Mouse (Mus musculus) embryonic facial prominence, embryonic 12.5 days (tissue): ENCODE results near the gene Islr2. TPM values are rescaled to one million over a fixed set of nuclear protein-coding genes. Genes with fewer than 3 reads are reported as not detected.
"Not testable (repeated sequence)": the region's sequence is repeated elsewhere in the genome, so short reads cannot be mapped to it uniquely, and the experiment has no call there.

ENCODE experiments used
- ATAC-seq: fragments of 200-750 bp; cut with Nextera tagmentation; 2 replicates; pipeline ENCODE4 v1.8.0; 2017; ENCODE audit not compliant: insufficient number of reproducible peaks, insufficient read depth, low FRiP score, low TSS enrichment
- H3K27ac ChIP-seq: fragments of 300-500 bp; sonication (generic); 2 replicates; pipeline ENCODE4 v1.5.1; 2016; ENCODE audit warnings: mild to moderate bottlenecking
- H3K27me3 ChIP-seq: fragments of 300-500 bp; sonication (generic); 2 replicates; pipeline ENCODE4 v1.6.1; 2016; ENCODE audit warnings: mild to moderate bottlenecking, moderate library complexity
- H3K36me3 ChIP-seq: fragments of 300-500 bp; sonication (generic); 2 replicates; pipeline ENCODE4 v1.6.1; 2016; ENCODE audit warnings: mild to moderate bottlenecking
- H3K4me1 ChIP-seq: fragments of 300-500 bp; sonication (generic); 2 replicates; pipeline ENCODE4 v1.6.1; 2016
- H3K4me2 ChIP-seq: fragments of 300-500 bp; sonication (generic); replicated peaks from 2 replicates; pipeline ENCODE4 v1.6.1; 2016; ENCODE audit warnings: mild to moderate bottlenecking, moderate library complexity
- H3K4me3 ChIP-seq: fragments of 300-500 bp; sonication (generic); 2 replicates; pipeline ENCODE4 v1.5.1; 2016; ENCODE audit warnings: mild to moderate bottlenecking
- H3K9ac ChIP-seq: fragments of 300-500 bp; sonication (generic); 2 replicates; pipeline ENCODE4 v1.6.1; 2016; ENCODE audit warnings: mild to moderate bottlenecking, moderate library complexity
- H3K9me3 ChIP-seq: fragments of 300-500 bp; sonication (generic); 2 replicates; pipeline ENCODE4 v1.6.1; 2016; ENCODE audit warnings: mild to moderate bottlenecking, moderate library complexity
- WGBS: fragments of 180-500 bp; shearing (Covaris S2); methylation state at CpG from one replicate; pipeline ENCODE4 v1.1.7; 2016; 5-methylcytosine and 5-hydroxymethylcytosine counted together
- polyA plus RNA-seq: library from polyadenylated mRNA; unstranded; fragments of >200 nt; fragmentation: Nextera tagmentation; extraction: Ambion mirVana; gene quantifications from 2 replicates; pipeline ENCODE4 v1.2.1, GENCODE M21; 2016

The Islr2 gene
- polyA plus RNA-seq, result 5.3 and 7.3 TPM in 2 replicates

GRCm38 (mm10) chr9:58203516-58204447 is at the start of gene Islr2, which contains the start of gene Islr:
Gene Islr2, minus strand, starts transcription at chr9:58204319.
Gene Islr, minus strand, starts transcription at chr9:58204306.
- no peaks in the 10 kb centered on the region for H3K9me3 ChIP-seq
- peak within 1 kb of the TSS; percentile 55; the same call in 1 of the 2 replicates for H3K27ac ChIP-seq
- H3K27me3 ChIP-seq, result peaks cover 53% of the 10 kb centered on the region
- H3K4me3 ChIP-seq, result peak within 1 kb of the TSS; percentile 30
- 3% methylated on average over 42 of the region's 42 CpGs for WGBS
- H3K36me3 ChIP-seq, result no peaks in the 10 kb centered on the region
- ATAC-seq, result peak; percentile 72; the same call in 1 of the 2 replicates
- H3K9ac ChIP-seq, result 0 out of 2 replicates have a peak within 1 kb of the TSS, but pooled peaks have one; percentile 20
- peak within 1 kb of the TSS; percentile 51 for H3K4me2 ChIP-seq
- peaks cover 43% of the 10 kb centered on the region for H3K4me1 ChIP-seq

- H3K4me1 ChIP-seq, H3K9me3 ChIP-seq, H3K27me3 ChIP-seq, ATAC-seq: not testable (repeated sequence)
- 67% methylated on average over 5 of the region's 5 CpGs for WGBS
- Histone ChIP-seq H3K36me3 (peaks cover 29% of the 10 kb centered on the region), H3K4me3 (peak overlapping the region; percentile 78), H3K4me2 (peak overlapping the region; percentile 69), H3K27ac (peak overlapping the region; percentile 77), H3K9ac (peak overlapping the region; percentile 82)
Observed at GRCm38 (mm10) chr9:58253805-58254122, 49.6 kb upstream of the Islr2 start.

DNA sequence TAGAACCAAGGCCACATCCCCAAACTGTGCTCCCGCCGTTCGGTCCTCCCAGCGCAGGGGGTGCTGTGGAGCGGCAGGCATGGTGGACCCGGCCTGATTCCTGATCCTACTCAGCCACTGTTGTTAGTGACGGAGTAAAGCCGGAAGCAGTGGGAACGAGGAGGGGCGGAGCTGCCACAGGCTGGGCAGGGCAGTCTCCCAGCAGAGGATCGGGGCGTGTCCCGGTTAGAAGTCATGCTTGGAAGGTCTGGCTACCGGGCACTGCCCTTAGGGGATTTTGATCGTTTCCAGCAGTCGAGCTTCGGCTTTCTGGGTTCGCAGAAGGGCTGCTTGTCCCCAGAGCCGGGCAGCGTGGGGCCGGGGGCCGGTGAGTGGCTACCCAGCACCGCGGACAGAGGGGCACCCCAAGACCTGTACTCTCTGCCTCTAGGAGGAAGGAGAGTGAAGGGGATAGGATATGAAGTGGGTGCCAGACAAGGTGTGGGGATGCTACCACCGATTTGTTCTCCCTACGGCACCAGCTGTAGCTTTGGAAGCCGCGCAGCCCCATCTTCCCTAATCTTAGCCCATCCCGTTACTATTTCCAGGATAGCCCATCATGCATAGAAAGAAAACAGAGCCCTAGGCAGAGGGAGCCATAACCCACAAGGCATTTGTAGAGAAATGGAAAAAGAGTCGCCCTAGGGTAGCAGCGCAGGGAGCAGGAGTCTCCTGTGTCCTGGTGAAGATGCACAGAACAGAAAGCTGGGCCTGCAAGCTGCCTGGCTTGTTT is 49.1 kb upstream of the Islr2 start, which contains the start of gene Stoml1:
Gene Stoml1 (plus strand): TSS at position 132 of the 772 bp plus-strand sequence.
- Histone ChIP-seq H3K27ac (peak within 1 kb of the TSS; percentile 77), H3K36me3 (peaks cover 24% of the 10 kb centered on the region), H3K9me3 (no peaks in the 10 kb centered on the region), H3K4me3 (peak within 1 kb of the TSS; percentile 78), H3K9ac (peak within 1 kb of the TSS; percentile 82), H3K4me2 (peak within 1 kb of the TSS; percentile 69), H3K27me3 (no peaks in the 10 kb centered on the region), H3K4me1 (peaks cover 10% of the 10 kb centered on the region; the same call in 1 of the 2 replicates)
- peak; percentile 86 for ATAC-seq
- WGBS, result under 1% methylated on average over 31 of the region's 31 CpGs

DNA sequence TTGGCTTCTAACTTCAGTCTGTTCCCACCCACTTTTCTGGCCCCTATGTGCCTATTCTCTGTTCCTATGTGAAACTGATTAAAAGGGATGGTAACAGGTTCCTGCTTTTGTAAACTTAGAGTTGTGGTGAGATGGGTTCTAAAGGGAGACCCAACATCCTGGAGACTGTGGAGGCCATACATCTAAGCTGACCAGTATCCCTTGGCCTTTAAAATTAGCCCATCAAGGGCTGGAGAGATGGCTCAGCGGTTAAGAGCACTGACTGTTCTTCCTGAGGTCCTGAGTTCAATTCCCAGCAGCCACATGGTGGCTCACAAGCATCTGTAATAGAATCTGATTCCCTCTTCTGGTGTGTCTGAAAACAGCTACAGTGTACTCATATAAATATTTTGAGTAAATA is 46.6 kb upstream of the Islr2 start:
- 82% methylated on average over 1 of the region's 1 CpGs for WGBS
- peaks cover 21% of the 10 kb centered on the region for H3K4me1 ChIP-seq

DNA sequence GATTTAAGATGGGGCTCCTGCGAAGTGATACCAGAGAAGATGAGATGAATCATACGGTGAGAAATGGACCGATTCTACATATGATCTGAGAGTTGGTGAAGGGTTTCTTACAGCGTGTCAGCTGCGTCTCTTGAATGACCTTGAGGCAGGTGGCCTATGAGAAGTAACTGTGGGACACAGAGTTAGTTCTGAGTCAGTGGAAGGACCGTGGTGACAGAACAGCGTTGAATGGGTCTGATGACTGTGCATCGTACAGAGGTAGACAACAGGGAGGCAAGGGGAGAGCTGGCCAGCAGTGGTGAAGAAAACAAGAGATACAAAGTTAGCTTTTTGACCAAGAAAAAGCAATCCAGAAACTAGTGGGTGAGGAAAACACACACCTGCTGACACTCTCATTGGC is 46.2 kb upstream of the Islr2 start:
- ATAC-seq, result no peak
- 78% methylated on average over 8 of the region's 8 CpGs for WGBS
- Histone ChIP-seq H3K27ac (peak overlapping the region; percentile 91), H3K4me1 (peaks cover 21% of the 10 kb centered on the region), H3K27me3 (no peaks in the 10 kb centered on the region), H3K4me2 (peak overlapping the region; percentile 78), H3K4me3 (no peak overlapping the region), H3K9me3 (no peaks in the 10 kb centered on the region), H3K9ac (0 out of 2 replicates have a peak overlapping the region, but pooled peaks have one; percentile 66), H3K36me3 (no peaks in the 10 kb centered on the region)

More for the DNA sequence above, 46.6 kb upstream of the Islr2 start:
- not testable (repeated sequence) for H3K36me3 ChIP-seq, H3K4me2 ChIP-seq, H3K27me3 ChIP-seq, H3K4me3 ChIP-seq, H3K9me3 ChIP-seq, H3K9ac ChIP-seq, ATAC-seq
- 0 out of 2 replicates have a peak overlapping the region, but pooled peaks have one; percentile 91 for H3K27ac ChIP-seq

GRCm38 (mm10) chr9:58249592-58250192 is 45.6 kb upstream of the Islr2 start, which contains the start of gene Pml:
Gene Pml, minus strand, starts transcription at chr9:58249786.
- peaks cover 18% of the 10 kb centered on the region for H3K4me1 ChIP-seq
- H3K4me3 ChIP-seq, result peak within 1 kb of the TSS; percentile 57
- peak; percentile 64; the same call in 1 of the 2 replicates for ATAC-seq
- WGBS, result under 1% methylated on average over 16 of the region's 16 CpGs
- H3K27me3 ChIP-seq, result no peaks in the 10 kb centered on the region
- H3K36me3 ChIP-seq, result no peaks in the 10 kb centered on the region
- H3K9me3 ChIP-seq, result no peaks in the 10 kb centered on the region
- H3K4me2 ChIP-seq, result peak within 1 kb of the TSS; percentile 78
- H3K27ac ChIP-seq, result peak within 1 kb of the TSS; percentile 91
- H3K9ac ChIP-seq, result peak within 1 kb of the TSS; percentile 66

- ATAC-seq, result no peak
- Histone ChIP-seq H3K4me1 (peaks cover 18% of the 10 kb centered on the region), H3K27me3 (no peaks in the 10 kb centered on the region), H3K4me2 (peak overlapping the region; percentile 78), H3K27ac (peak overlapping the region; percentile 91), H3K9ac (peak overlapping the region; percentile 66), H3K36me3 (no peaks in the 10 kb centered on the region), H3K9me3 (no peaks in the 10 kb centered on the region), H3K4me3 (peak overlapping the region; percentile 57)
- WGBS, result 38% methylated on average over 7 of the region's 7 CpGs
Observed at GRCm38 (mm10) chr9:58248746-58249413, 44.8 kb upstream of the Islr2 start.

DNA sequence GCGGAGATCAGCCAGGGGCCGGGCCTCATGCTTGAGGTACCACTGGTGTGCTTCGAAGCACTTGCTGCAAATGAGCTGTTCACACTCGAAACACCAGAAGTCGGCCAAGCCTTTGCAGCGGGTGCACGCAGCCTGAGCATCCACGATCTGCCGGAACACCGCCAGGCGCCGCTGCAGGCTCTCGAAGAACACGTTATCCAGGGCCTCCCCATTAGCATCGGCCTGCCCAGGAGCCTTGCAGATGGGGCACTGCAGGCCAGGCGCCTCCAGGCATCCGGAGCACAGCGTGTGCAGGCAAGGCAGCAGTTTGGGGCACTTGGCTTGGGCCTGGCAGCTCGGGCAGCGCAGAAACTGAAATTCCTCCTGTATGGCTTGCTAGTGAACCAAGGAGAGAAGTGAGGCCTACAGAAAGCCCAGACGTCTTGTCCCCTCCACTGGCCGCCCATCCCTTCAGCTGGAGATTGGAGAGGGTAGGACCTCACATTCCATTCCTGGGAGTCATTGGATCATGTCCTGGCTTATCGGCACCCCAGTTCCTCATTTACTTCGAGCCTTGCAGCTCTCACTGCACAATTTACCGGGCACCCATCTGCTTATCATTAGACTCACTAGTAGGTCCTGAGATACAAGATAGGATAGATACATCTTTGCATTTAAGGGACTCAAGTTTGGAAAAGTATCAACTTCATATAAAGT is 43.1 kb upstream of the Islr2 start:
- WGBS, result 11% methylated on average over 25 of the region's 25 CpGs
- peak overlapping the region; percentile 54; the same call in 1 of the 2 replicates for H3K27ac ChIP-seq

DNA sequence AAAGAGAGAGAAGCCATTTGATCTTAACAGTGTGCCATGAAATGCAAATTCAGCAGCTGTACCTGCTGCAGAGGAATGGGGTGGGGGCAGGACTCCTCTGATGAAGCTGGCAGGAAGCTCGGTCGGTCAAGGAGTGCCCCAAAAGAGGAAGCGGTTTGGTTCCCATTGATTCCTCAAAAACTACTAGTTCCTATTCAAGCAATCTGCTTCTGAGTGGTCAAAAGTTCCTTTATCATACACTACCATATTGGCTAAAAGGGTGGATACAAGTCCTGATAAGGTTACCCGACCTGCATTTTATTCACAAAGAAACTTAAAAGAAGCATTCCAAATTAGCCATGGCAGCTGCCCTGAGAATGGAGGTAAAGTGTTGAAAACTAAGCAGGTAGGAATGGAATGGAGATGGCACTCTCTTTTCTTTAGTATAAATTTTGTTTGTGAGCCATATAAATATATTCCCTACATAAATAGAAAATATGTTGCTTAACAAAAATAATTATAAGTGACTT is 42.0 kb upstream of the Islr2 start:
- WGBS, result 71% methylated on average over 4 of the region's 4 CpGs
- H3K27me3 ChIP-seq, result no peaks in the 10 kb centered on the region

More for the DNA sequence above, 43.1 kb upstream of the Islr2 start:
- Histone ChIP-seq H3K36me3 (no peaks in the 10 kb centered on the region), H3K4me1 (peaks cover 25% of the 10 kb centered on the region), H3K4me3 (peak overlapping the region; percentile 29), H3K27me3 (no peaks in the 10 kb centered on the region), H3K9me3 (no peaks in the 10 kb centered on the region), H3K9ac (peak overlapping the region; percentile 60), H3K4me2 (peak overlapping the region; percentile 55)
- ATAC-seq, result no peak; the same call in 1 of the 2 replicates

DNA sequence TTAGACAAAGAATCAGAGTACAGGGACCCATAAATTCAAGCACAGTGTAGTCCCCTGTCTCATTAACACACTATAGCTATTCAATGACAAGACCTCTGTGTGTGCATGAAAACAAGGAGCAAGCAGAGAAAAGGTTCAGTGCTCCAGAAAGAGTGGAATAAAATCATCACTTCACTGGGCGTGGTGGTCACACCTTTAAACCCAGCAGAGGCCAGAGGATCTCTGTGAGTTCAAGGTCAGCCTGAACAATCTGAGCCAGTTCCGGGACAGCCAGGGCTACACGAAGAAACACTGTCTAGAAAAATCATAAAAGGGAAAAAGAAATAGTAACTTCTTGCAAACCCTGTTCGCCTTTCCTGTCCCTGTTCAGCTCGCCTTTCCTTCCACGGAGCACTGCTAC is 39.6 kb upstream of the Islr2 start:
- H3K9ac ChIP-seq, result no peak overlapping the region
- H3K4me3 ChIP-seq, result no peak overlapping the region
- ATAC-seq, result no peak
- WGBS, result 84% methylated on average over 6 of the region's 6 CpGs
- no peaks in the 10 kb centered on the region for H3K36me3 ChIP-seq
- no peak overlapping the region for H3K4me2 ChIP-seq
- H3K27ac ChIP-seq, result no peak overlapping the region
- no peaks in the 10 kb centered on the region for H3K9me3 ChIP-seq
- no peaks in the 10 kb centered on the region for H3K27me3 ChIP-seq
- peaks cover 35% of the 10 kb centered on the region for H3K4me1 ChIP-seq

More for the DNA sequence above, 42.0 kb upstream of the Islr2 start:
- no peak for ATAC-seq
- Histone ChIP-seq H3K36me3 (no peaks in the 10 kb centered on the region), H3K9ac (no peak overlapping the region), H3K4me3 (no peak overlapping the region), H3K4me1 (peaks cover 36% of the 10 kb centered on the region), H3K4me2 (no peak overlapping the region), H3K9me3 (no peaks in the 10 kb centered on the region), H3K27ac (no peak overlapping the region)
